Mouse (Mus musculus) macrophage (primary cell): ENCODE results near the gene Gm3415. TPM values are rescaled to one million over a fixed set of nuclear protein-coding genes. Genes with fewer than 3 reads are reported as not detected.
"Not testable (repeated sequence)": the region's sequence is repeated elsewhere in the genome, so short reads cannot be mapped to it uniquely, and the experiment has no call there.

Experiments
- H3K27ac ChIP-seq: fragments of 350-480 bp; formaldehyde crosslinking; 2 replicates; pipeline ENCODE4 v1.9.0; 2021
- H3K36me3 ChIP-seq: fragments of 350-480 bp; formaldehyde crosslinking; 2 replicates; pipeline ENCODE4 v1.9.0; 2021; ENCODE audit errors: inconsistent target
- H3K4me3 ChIP-seq: fragments of 350-480 bp; formaldehyde crosslinking; 2 replicates; pipeline ENCODE4 v1.9.0; 2021; ENCODE audit errors: inconsistent target
- H3K79me2 ChIP-seq: fragments of 350-480 bp; formaldehyde crosslinking; 2 replicates; pipeline ENCODE4 v1.9.0; 2021; ENCODE audit errors: inconsistent target
- WGBS: methylation state at CpG from one replicate; pipeline ENCODE4 v1.1.7; 2026; ENCODE audit warnings: inconsistent platforms; ENCODE audit not compliant: missing documents; 5-methylcytosine and 5-hydroxymethylcytosine counted together
- polyA plus RNA-seq: library from polyadenylated mRNA; stranded (reverse); fragments of 250-400 nt; gene quantifications from 3 replicates; pipeline ENCODE4 v1.2.4, GENCODE M21; 2018; ENCODE audit warnings: inconsistent platforms
- total RNA-seq, 78 experiments: library from RNA; depleted of rRNA; stranded (reverse); fragments of 250-400 nt; gene quantifications; 1 replicate in 9 of 78; 2 replicates in 24 of 78; 3 replicates in 43 of 78; 4 replicates in 2 of 78; pipeline ENCODE4 v1.2.4; 2018; ENCODE audit warnings: inconsistent platforms in 56 of 78

The Gm3415 gene
- not detected for total RNA-seq (2018; cell fraction: chromatin; rRNA removed)
- total RNA-seq (2018; cell fraction: cytosol; rRNA removed): not detected
- not detected for total RNA-seq (2018; cell fraction: nucleus; rRNA removed)
- polyA plus RNA-seq: not detected in 3 replicates

GRCm38 (mm10) chr5:146555836-146556235, at the start of gene Gm3415:
Gene Gm3415 (plus strand): TSS chr5:146556136.
- H3K27ac ChIP-seq, H3K4me3 ChIP-seq: not testable (repeated sequence)
- WGBS: no CpG with 5 or more reads among the region's 3 CpGs

GRCm38 (mm10) chr5:146513823-146514222, 42.1 kb upstream of the Gm3415 start, which contains the start of gene Gm3402:
Gene Gm3402 (plus strand): TSS chr5:146514123.
- not testable (repeated sequence) for H3K79me2 ChIP-seq, H3K36me3 ChIP-seq, H3K27ac ChIP-seq, H3K4me3 ChIP-seq
- no CpG with 5 or more reads among the region's 5 CpGs for WGBS

More at GRCm38 (mm10) chr5:146555836-146556235, at the start of gene Gm3415:
- H3K36me3 ChIP-seq, H3K79me2 ChIP-seq: not testable (repeated sequence)

- H3K36me3 ChIP-seq, H3K27ac ChIP-seq, H3K4me3 ChIP-seq, H3K79me2 ChIP-seq: not testable (repeated sequence)
- no CpG with 5 or more reads among the region's 3 CpGs for WGBS
These were observed 30.4 kb upstream of the Gm3415 start, which contains the start of gene Gm3404 for GRCm38 (mm10) chr5:146525501-146525900. Gene Gm3404 (plus strand): TSS chr5:146525801.

GRCm38 (mm10) chr5:146537347-146537746, 18.6 kb upstream of the Gm3415 start, which contains the start of gene Gm3409:
Gene Gm3409 (plus strand): TSS chr5:146537647.
- not testable (repeated sequence) for H3K27ac ChIP-seq, H3K36me3 ChIP-seq, H3K79me2 ChIP-seq, H3K4me3 ChIP-seq
- WGBS: no CpG with 5 or more reads among the region's 3 CpGs

GRCm38 (mm10) chr5:146564259-146564658, 8.3 kb downstream of the Gm3415 start:
- Histone ChIP-seq H3K36me3 (no peaks in the 10 kb centered on the region), H3K4me3 (no peak overlapping the region), H3K79me2 (no peaks in the 10 kb centered on the region), H3K27ac (no peak overlapping the region)
- 83% methylated on average over 1 of the region's 1 CpGs for WGBS

- Histone ChIP-seq H3K36me3 (no peaks in the 10 kb centered on the region), H3K4me3 (no peak overlapping the region), H3K27ac (no peak overlapping the region), H3K79me2 (no peaks in the 10 kb centered on the region)
- WGBS: 60% methylated on average over 4 of the region's 4 CpGs
These were observed 11.1 kb downstream of the Gm3415 start for GRCm38 (mm10) chr5:146567054-146567453.

GRCm38 (mm10) chr5:146570179-146570578, 14.2 kb downstream of the Gm3415 start:
- not testable (repeated sequence) for H3K4me3 ChIP-seq, H3K36me3 ChIP-seq, H3K79me2 ChIP-seq, H3K27ac ChIP-seq
- WGBS: 73% methylated on average over 6 of the region's 6 CpGs

- not testable (repeated sequence) for H3K4me3 ChIP-seq, H3K27ac ChIP-seq, H3K36me3 ChIP-seq, H3K79me2 ChIP-seq
- WGBS: 80% methylated on average over 6 of the region's 6 CpGs
These were observed 16.1 kb downstream of the Gm3415 start for GRCm38 (mm10) chr5:146571830-146572734.

- not testable (repeated sequence) for H3K27ac ChIP-seq, H3K36me3 ChIP-seq, H3K4me3 ChIP-seq, H3K79me2 ChIP-seq
- WGBS: 94% methylated on average over 4 of the region's 4 CpGs
These were observed 16.8 kb downstream of the Gm3415 start for GRCm38 (mm10) chr5:146572735-146573042.

GRCm38 (mm10) chr5:146576668-146577067, 20.7 kb downstream of the Gm3415 start:
- H3K27ac ChIP-seq: no peak overlapping the region
- 93% methylated on average over 3 of the region's 3 CpGs for WGBS
- H3K4me3 ChIP-seq: no peak overlapping the region
- H3K36me3 ChIP-seq: no peaks in the 10 kb centered on the region
- H3K79me2 ChIP-seq: no peaks in the 10 kb centered on the region

GRCm38 (mm10) chr5:146584156-146584477, 28.2 kb downstream of the Gm3415 start:
- Histone ChIP-seq H3K4me3 (no peak overlapping the region), H3K27ac (no peak overlapping the region), H3K36me3 (no peaks in the 10 kb centered on the region), H3K79me2 (no peaks in the 10 kb centered on the region)
- WGBS: 11% methylated on average over 10 of the region's 10 CpGs

- Histone ChIP-seq H3K36me3 (no peaks in the 10 kb centered on the region), H3K27ac (no peak within 1 kb of the TSS), H3K79me2 (no peaks in the 10 kb centered on the region), H3K4me3 (no peak within 1 kb of the TSS)
- WGBS: 4% methylated on average over 64 of the region's 64 CpGs
These were observed 28.8 kb downstream of the Gm3415 start, which contains the start of gene Gpr12 for GRCm38 (mm10) chr5:146584478-146585306. Gene Gpr12 (minus strand): TSS chr5:146585239.

GRCm38 (mm10) chr5:146585307-146585651, 29.3 kb downstream of the Gm3415 start:
- Histone ChIP-seq H3K4me3 (no peak overlapping the region), H3K27ac (no peak overlapping the region), H3K79me2 (no peaks in the 10 kb centered on the region), H3K36me3 (no peaks in the 10 kb centered on the region)
- 2% methylated on average over 10 of the region's 10 CpGs for WGBS

GRCm38 (mm10) chr5:146586357-146587070, 30.6 kb downstream of the Gm3415 start:
- Histone ChIP-seq H3K36me3 (no peaks in the 10 kb centered on the region), H3K4me3 (no peak overlapping the region), H3K79me2 (no peaks in the 10 kb centered on the region), H3K27ac (no peak overlapping the region)
- WGBS: 86% methylated on average over 4 of the region's 8 CpGs
